Mouse (Mus musculus) limb, embryonic 14.5 days (tissue): ENCODE data around the gene Prtg. TPM values are rescaled to one million over a fixed set of nuclear protein-coding genes. Genes with fewer than 3 reads are reported as not detected.
A peak's percentile ranks its signal among the peaks of the same experiment; 100 is the strongest.

Experiments
- ATAC-seq: fragments of 200-750 bp; cut with Nextera tagmentation; 2 replicates; pipeline ENCODE4 v1.8.0; 2017; ENCODE audit warnings: low read depth, moderate number of reproducible peaks, moderate TSS enrichment; ENCODE audit not compliant: low FRiP score
- DNase-seq: peaks from one replicate; pipeline ENCODE4 v3.0.0-alpha.2; 2015; ENCODE audit warnings: low spot score
- H3K27ac ChIP-seq: fragments of 300-500 bp; sonication (generic); replicated peaks from 2 replicates; pipeline ENCODE4 v1.5.1; 2014; ENCODE audit warnings: low read depth, mild to moderate bottlenecking, low read length, moderate library complexity, mixed read lengths
- H3K27me3 ChIP-seq: fragments of 300-500 bp; sonication (generic); 2 replicates; pipeline ENCODE4 v1.6.1; 2014; ENCODE audit warnings: low read length, mixed read lengths; ENCODE audit not compliant: control insufficient read depth, insufficient read depth
- H3K36me3 ChIP-seq: fragments of 300-500 bp; sonication (generic); 2 replicates; pipeline ENCODE4 v1.6.1; 2014; ENCODE audit warnings: mild to moderate bottlenecking, low read length, moderate library complexity, mixed read lengths; ENCODE audit not compliant: control insufficient read depth, insufficient read depth
- H3K4me1 ChIP-seq: fragments of 300-500 bp; sonication (generic); 2 replicates; pipeline ENCODE4 v1.6.1; 2014; ENCODE audit warnings: antibody characterized with exemption, low read length, mixed read lengths; ENCODE audit not compliant: control insufficient read depth, insufficient read depth
- H3K4me2 ChIP-seq: fragments of 300-500 bp; sonication (generic); replicated peaks from 2 replicates; pipeline ENCODE4 v1.6.1; 2014; ENCODE audit warnings: low read depth, mild to moderate bottlenecking, low read length, moderate library complexity; ENCODE audit not compliant: severe bottlenecking
- H3K4me3 ChIP-seq: fragments of 300-500 bp; sonication (generic); replicated peaks from 2 replicates; pipeline ENCODE4 v1.5.1; 2014; ENCODE audit warnings: low read length
- H3K9ac ChIP-seq: fragments of 300-500 bp; sonication (generic); 2 replicates; pipeline ENCODE4 v1.6.1; 2014; ENCODE audit warnings: mild to moderate bottlenecking, low read depth, low read length, moderate library complexity; ENCODE audit not compliant: severe bottlenecking
- H3K9me3 ChIP-seq: fragments of 300-500 bp; sonication (generic); 2 replicates; pipeline ENCODE4 v1.6.1; 2016; ENCODE audit warnings: low read length; ENCODE audit not compliant: control insufficient read depth
- POLR2A ChIP-seq: fragments of 200-500 bp; IDR thresholded peaks from 2 replicates; pipeline ENCODE4 v1.8.0; 2012; ENCODE audit warnings: inconsistent platforms, mild to moderate bottlenecking, moderate library complexity, borderline replicate concordance; ENCODE audit not compliant: insufficient read depth, insufficient read length; ENCODE audit errors: extremely low read depth
- WGBS: fragments of 180-500 bp; shearing (Covaris S2); extraction: QIAGEN DNeasy Blood & Tissue Kit; methylation state at CpG from one replicate; pipeline ENCODE4 v1.1.7; 2014; 5-methylcytosine and 5-hydroxymethylcytosine counted together
- polyA plus RNA-seq, 2 experiments: library from polyadenylated mRNA; depleted of rRNA in 1 of 2; stranded (reverse) in 1 of 2; unstranded in 1 of 2; fragments of >200 nt; fragmentation: Nextera tagmentation in 1 of 2; extraction: Ambion mirVana in 1 of 2; gene quantifications; 2 replicates each; pipeline versions ENCODE4 v1.2.1 to v1.2.3; 2012 to 2014

The Prtg gene
- polyA plus RNA-seq, 2 experiments, result 0.57 to 0.87 TPM

- H3K36me3 ChIP-seq, result no peaks in the 10 kb centered on the region
- no peaks in the 10 kb centered on the region for H3K9me3 ChIP-seq
- no peaks in the 10 kb centered on the region for H3K27me3 ChIP-seq
- 88% methylated on average over 2 of the region's 2 CpGs for WGBS
- TF ChIP-seq POLR2A, result no peak
- peaks cover 5% of the 10 kb centered on the region; the same call in 1 of the 2 replicates for H3K4me1 ChIP-seq
- H3K9ac ChIP-seq, result no peak overlapping the region
- DNase-seq, result no peak
- H3K4me2 ChIP-seq, result no peak overlapping the region
- ATAC-seq, result no peak
- H3K27ac ChIP-seq, result no peak overlapping the region
- no peak overlapping the region for H3K4me3 ChIP-seq
Measured at GRCm38 (mm10) chr9:72911381-72911780, 104.7 kb downstream of the Prtg start.

GRCm38 (mm10) chr9:72913551-72913950, 106.9 kb downstream of the Prtg start:
- H3K4me2 ChIP-seq, result no peak overlapping the region
- H3K9ac ChIP-seq, result no peak overlapping the region
- H3K4me1 ChIP-seq, result no peaks in the 10 kb centered on the region
- no peaks in the 10 kb centered on the region for H3K36me3 ChIP-seq
- 73% methylated on average over 6 of the region's 6 CpGs for WGBS
- DNase-seq, result no peak
- no peaks in the 10 kb centered on the region for H3K9me3 ChIP-seq
- ATAC-seq, result no peak
- TF ChIP-seq POLR2A, result no peak
- H3K27ac ChIP-seq, result no peak overlapping the region
- no peak overlapping the region for H3K4me3 ChIP-seq
- no peaks in the 10 kb centered on the region for H3K27me3 ChIP-seq

- TF ChIP-seq POLR2A, result no peak
- WGBS, result 69% methylated on average over 7 of the region's 7 CpGs
- no peak for DNase-seq
Measured at GRCm38 (mm10) chr9:72915728-72916127, 109.1 kb downstream of the Prtg start.

GRCm38 (mm10) chr9:72923068-72923467, 116.4 kb downstream of the Prtg start:
- no peak overlapping the region for H3K4me3 ChIP-seq
- DNase-seq (no peak), ATAC-seq (no peak)
- H3K27me3 ChIP-seq, result no peaks in the 10 kb centered on the region
- TF ChIP-seq POLR2A, result no peak
- peaks cover 17% of the 10 kb centered on the region for H3K4me1 ChIP-seq
- H3K9ac ChIP-seq, result no peak overlapping the region
- no peaks in the 10 kb centered on the region for H3K36me3 ChIP-seq
- 93% methylated on average over 3 of the region's 3 CpGs for WGBS
- H3K4me2 ChIP-seq, result no peak overlapping the region
- no peak overlapping the region for H3K27ac ChIP-seq
- H3K9me3 ChIP-seq, result no peaks in the 10 kb centered on the region

More at GRCm38 (mm10) chr9:72915728-72916127, 109.1 kb downstream of the Prtg start:
- no peak overlapping the region for H3K27ac ChIP-seq
- no peaks in the 10 kb centered on the region for H3K36me3 ChIP-seq
- no peaks in the 10 kb centered on the region for H3K9me3 ChIP-seq
- H3K4me2 ChIP-seq, result no peak overlapping the region
- no peaks in the 10 kb centered on the region for H3K27me3 ChIP-seq
- no peak for ATAC-seq
- no peak overlapping the region for H3K9ac ChIP-seq
- H3K4me3 ChIP-seq, result no peak overlapping the region
- no peaks in the 10 kb centered on the region for H3K4me1 ChIP-seq

- H3K4me2 ChIP-seq, result peak within 1 kb of the TSS; percentile 73
- H3K4me1 ChIP-seq, result peaks cover 17% of the 10 kb centered on the region
- peak; percentile 83 for ATAC-seq
- H3K27ac ChIP-seq, result peak within 1 kb of the TSS; percentile 95
- no peak for TF ChIP-seq POLR2A
- no peaks in the 10 kb centered on the region for H3K36me3 ChIP-seq
- H3K27me3 ChIP-seq, result no peaks in the 10 kb centered on the region
- H3K9ac ChIP-seq, result peak within 1 kb of the TSS; percentile 99
- no peaks in the 10 kb centered on the region for H3K9me3 ChIP-seq
- peak; percentile 20 for DNase-seq
- WGBS, result 0% methylated on average over 57 of the region's 108 CpGs
- peak within 1 kb of the TSS; percentile 83 for H3K4me3 ChIP-seq
Measured at GRCm38 (mm10) chr9:72925021-72925934, 118.6 kb downstream of the Prtg start, which contains the start of gene Pygo1. TSS of gene Pygo1 (plus strand) at chr9:72925645.
